Mouse (Mus musculus): ENCODE results near the gene Ip6k3.

The Ip6k3 gene

DNA sequence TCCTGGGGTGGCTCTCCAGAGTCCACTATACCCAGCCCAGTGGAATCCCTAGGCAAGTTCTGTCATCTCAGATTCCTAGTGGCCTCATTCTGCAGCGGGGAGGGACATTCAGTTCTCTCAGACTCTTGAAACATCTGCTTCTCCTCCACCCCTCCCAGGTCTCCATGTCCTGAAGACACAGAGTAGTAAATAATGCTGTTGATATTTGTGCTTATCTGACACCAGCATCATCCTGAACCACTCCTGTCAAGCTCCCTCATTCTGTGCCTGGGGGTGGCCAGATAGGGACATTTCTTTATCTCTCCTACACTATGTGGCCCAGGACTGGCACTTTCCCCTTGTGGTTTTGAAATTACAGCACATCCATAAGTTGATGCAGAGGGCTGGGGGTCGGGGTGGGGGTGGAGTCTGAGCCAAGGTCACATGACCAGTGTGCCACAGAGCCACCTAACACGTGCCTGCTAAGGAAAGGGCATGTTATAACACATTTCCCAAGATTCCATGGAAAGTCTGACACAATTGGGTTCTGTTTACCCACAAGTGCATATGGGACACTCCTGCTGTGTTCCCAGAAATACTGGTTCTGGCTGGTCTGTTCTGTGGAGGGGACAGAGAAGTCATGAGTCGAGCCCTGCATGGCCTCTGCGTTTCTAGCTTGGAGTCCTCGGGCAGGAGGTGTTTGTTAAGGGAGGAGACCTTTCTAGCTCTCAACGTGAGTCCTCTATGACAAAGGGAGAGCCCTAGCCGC is 14.4 kb downstream of the Ip6k3 start:
- peak; percentile 83 for DNase-seq (ENCODE audit: low read depth, low spot score)

DNA sequence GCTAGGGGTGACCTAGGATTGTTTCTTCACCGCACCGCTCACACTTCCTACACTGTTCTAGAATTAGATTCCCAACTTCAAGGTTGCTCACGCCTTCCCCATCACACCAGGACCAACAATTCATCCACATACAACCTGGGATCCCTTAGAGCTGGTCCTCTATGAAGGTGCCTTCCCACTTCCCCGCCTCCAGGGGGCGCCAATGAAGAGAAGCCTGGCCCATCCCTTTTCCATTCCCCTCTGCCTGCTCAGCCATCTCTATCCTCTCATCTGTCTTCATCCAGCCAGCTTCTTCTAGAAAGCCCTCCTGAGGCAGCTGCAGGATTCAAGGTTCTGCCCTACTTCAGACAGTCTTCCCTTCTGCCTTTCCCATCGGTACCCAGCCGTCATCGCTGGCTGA is 16.2 kb downstream of the Ip6k3 start:
- no peak for DNase-seq (ENCODE audit: low read depth, low spot score)

DNA sequence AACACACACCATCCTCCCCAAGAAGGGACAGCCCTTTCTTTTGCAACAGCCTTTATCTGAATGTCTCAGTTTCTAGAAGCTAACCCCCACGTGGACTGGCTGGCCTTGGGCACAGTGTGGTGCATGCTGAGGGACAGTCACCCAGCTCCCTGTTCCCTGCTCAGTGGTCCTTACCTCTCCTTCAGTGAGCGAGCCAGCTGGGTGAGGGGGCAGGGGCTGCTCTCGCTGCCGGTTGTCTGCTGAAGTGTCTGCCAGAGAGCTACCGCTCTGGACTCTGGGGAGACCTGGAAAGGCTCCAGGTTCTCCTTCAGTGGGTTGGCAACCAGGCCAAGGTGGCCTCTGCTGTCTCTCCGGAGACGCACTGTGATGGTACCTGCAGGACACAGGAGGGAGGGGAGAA is 16.7 kb downstream of the Ip6k3 start:
- no peak for DNase-seq (ENCODE audit: low read depth, low spot score)

DNA sequence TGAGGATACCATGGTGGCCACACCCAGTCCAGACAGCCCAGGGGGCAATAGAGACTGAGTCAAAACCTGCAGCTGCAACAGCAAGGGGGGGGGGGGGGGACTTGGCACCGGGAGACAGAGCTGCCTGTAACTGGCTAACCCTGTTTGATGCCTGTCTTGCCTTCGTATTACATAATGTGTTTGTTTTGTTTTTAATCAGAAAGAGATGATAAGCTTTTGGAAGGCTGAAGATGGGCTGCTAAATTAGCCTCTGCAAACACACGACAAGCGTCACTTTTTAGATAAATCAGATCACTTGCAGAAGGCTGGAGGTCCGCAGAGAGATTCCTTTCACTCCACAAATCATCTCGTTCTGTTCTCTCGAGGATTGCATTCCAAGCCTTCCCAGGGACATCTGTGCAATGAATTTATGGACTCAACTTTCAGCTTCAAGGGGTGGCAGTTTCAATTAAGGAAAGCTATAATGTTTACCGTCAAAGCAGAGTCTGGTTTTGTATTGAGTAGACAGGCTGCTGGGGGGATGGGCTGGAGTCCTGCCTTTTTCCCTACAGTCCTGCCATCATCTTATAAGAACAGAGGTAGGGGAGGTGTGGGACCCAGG is 21.2 kb downstream of the Ip6k3 start:
- DNase-seq (ENCODE audit: low read depth, low spot score), result no peak

DNA sequence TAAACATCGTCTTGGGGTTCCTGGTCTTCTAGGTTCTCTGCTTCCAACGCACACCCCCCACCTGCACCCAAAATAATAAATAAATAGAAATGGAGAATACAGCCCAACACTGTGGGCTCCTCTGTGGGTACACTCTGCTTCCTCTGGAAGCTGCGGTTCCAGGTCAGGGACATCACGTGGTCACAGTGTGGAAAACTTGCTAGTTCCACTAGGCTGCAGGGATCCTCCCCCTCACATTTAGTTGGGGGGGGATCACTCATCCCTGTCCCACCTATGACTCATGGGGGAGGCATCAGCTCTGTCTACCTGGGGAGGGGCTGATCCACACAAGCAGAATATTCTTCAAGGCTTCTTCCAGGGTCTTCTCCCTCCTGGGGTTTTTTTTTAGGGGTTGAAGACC is 23.4 kb downstream of the Ip6k3 start:
- no peak for DNase-seq (ENCODE audit: low read depth, low spot score)

DNA sequence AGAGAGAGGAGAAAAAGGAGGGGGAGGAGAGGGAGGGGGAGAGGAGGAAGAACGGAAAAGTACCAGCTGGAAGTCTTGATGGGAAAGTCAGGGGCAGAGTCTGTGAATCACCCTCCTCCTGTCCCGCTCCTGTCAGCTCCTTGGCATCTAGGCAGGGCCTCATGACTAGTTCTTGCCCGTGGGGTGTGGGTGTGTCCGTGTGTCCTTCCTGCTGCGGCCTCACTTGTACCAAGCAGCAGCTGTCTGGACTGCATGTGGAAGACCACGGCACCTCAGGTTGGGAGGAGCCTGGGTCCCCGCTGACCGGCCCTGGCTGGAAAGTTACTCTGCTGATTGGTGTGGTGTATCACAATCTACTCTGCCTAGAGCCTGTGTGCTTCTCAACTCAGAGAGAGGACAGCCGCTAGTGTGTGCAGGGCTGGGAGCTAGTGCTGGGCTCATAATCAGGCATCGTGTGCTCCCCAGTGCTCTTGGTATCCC is 25.6 kb downstream of the Ip6k3 start:
- DNase-seq (ENCODE audit: low read depth, low spot score), result peak; percentile 89

DNA sequence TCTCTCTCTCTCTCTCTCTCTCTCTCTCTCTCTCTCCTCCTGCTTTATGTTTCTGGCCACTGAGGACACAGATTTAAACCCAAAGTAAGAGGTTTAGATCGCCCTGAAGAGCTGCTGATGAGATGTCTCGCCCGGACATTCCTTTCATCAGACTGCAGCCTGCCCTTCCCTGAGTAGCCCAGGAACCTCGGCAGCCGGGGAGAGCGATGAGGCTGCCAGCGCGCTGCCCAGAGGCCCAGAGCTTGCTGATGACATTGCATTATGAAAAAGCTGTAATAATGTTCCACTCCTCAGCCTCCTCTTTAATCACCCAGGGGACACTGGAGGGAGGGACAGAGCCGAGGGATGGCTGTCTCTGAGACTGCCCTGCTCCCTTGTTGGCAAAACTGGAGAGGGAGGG is 27.3 kb downstream of the Ip6k3 start:
- DNase-seq (ENCODE audit: low read depth, low spot score), result peak; percentile 48

DNA sequence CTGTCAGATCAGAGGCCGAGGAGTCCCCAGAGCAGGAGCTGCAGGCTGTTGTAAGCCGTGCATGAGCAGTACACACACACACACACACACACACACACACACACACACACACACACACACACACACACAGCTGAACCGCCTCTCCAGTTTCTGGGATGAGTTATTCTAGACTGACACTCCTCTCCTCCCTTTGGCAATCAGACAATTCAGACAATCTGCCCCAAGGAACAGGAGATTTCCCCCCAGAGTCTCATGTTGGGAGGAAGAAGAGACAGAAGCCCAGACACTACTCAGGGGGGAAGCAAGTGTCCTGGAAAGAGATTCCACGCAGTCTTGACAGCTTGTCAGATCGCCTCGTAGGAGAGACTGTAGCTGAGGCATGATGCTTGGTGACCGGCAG is 28.3 kb downstream of the Ip6k3 start:
- DNase-seq (ENCODE audit: low read depth, low spot score), result peak; percentile 66

DNA sequence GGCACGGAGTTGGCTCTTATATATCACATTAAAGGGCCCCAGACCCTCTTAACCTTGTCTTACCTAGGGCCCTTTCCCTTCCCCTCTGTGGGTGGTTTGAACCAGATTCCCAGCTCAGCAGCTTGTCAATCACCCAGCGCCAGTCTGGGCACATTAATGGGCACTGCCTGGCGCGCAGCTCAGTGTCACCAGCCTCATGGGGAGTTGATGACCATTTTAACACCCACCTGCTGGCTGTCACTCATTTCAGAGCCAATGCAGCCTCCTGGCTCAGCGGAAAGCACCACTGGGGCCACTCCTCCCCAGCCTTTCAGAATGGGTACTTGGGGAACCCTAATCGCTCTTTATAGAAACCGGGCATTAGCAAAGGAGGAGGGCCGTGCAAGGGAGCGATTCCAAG is 29.2 kb downstream of the Ip6k3 start:
- DNase-seq (ENCODE audit: low read depth, low spot score), result peak; percentile 94

DNA sequence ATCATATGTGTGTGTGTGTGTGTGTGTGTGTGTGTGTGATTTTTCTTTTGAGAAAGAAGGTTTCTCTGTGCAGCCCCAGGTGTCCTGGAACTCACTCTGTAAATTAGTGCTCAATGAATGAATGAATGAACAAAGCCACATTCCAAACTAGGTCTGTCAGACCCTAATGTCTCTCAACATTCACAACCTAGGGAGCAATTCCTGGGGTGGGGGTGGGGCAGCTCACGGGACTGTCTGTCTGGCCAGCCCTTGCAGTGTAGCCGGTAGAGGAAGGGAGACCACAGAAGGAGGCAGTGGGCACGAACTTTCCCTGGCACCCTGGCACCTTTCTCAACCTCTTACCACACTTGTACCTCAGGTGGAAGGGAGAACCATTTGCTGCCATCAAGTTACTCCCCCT is 32.9 kb downstream of the Ip6k3 start:
- DNase-seq (ENCODE audit: low read depth, low spot score), result no peak

DNA sequence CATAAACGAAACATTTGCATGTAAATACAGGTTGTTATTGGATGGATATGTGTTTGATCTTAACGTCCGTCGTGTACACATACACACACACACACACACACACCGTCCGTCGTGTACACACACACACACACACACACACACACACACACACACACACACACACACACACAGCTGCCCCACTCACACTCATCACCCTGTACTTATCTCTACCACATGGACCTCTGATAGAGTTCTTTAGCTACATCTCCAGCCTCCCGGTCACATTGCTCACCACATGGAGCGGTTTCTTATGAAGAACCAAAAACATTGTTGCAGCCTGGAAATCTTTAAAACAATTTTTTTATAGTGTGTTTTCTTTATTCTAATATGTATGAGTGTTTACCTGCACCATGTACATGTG is 33.4 kb downstream of the Ip6k3 start:
- DNase-seq (ENCODE audit: low read depth, low spot score), result no peak

DNA sequence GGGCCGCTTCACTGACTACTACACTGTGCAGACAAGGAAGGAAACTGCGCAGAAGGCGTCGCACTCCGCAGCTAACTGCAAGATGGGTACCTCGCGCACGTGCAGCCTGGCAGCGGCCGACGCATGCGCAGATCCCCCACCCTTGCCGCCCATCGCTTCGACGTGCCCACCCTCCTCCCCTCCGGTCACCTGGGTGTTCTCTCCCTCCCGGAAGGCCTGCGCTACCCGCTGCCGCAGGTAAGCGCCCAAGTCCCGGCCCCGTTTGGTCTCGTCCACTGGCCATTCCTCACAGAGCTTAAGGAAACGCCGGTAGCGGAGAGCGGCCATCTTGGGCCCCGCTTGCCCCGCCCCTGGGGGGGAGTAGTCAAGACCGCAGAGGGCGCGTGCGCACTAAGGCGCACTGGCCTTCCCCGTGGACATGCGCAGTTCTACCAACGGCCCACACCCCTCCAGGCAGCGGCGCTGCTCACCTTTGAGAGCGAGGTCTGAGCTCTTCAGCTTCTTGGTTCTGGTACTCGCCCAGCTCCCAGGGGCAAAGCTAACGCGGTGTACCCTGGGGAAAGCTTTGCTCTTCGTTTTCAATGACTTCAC is 33.9 kb downstream of the Ip6k3 start, which contains the start of gene Uqcc2:
Uqcc2 (minus strand) TSS at position 366 of the 591 bp plus-strand sequence.
- DNase-seq (ENCODE audit: low read depth, low spot score), result peak; percentile 99

DNA sequence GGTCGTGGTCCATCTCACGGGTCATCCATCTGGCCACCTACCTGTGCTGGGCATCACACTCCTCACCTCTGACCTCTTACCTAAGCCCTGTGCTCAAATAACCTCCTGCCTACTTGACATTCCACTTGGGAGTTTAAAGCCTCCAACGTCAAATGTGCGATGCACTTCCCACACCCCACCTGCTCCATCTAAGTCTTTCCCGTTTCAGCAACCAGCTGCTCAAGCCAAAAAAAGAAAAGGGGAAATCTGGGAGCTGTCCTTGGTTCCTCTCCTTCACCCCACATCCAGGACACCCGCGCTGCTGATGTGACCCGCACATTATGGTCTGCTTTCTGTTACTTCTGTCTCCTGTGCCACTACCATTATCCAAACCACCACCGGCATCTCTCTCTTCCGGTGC is 35.4 kb downstream of the Ip6k3 start:
- no peak for DNase-seq (ENCODE audit: low read depth, low spot score)

DNA sequence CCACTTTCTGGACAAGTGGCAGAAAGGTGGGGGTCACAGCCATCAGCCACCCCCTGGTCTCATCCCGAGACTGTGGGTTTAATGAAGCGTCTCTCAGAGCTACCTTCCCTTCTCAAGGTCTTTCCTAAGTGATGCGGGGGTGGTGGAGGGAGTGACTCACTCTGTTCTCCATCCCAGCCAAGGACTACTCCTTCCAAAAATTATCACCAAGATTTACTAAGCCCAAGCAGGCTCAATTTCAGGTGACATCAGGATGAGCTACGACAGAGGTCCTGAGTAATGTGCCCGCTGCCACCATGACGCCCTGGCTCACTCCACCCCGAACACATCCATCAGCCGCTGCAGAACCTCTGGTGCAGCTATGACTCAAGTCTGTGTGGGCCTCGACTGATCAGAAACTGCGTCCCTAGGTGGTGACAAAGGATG is 36.3 kb downstream of the Ip6k3 start:
- no peak for DNase-seq (ENCODE audit: low read depth, low spot score)

DNA sequence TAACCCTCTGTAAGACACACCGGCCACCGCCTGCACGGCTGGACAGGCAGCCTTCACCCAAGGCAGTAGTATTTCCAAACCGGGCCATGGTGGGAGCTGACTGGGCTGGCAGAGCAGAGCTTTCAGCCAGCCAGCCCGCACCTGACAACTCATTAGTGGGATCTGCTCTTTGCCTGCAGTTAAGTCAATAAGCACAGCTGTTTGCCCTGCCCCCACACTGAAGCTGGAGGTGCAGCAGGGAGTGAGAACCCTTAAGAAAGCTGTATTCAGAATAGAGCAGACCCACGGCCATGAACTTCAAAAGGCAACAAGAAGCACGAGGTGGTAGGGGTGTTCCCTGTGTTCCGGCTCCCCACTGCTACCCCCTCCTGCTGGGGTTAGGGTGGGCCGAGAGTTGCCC is 37.3 kb downstream of the Ip6k3 start:
- DNase-seq (ENCODE audit: low read depth, low spot score), result no peak

DNA sequence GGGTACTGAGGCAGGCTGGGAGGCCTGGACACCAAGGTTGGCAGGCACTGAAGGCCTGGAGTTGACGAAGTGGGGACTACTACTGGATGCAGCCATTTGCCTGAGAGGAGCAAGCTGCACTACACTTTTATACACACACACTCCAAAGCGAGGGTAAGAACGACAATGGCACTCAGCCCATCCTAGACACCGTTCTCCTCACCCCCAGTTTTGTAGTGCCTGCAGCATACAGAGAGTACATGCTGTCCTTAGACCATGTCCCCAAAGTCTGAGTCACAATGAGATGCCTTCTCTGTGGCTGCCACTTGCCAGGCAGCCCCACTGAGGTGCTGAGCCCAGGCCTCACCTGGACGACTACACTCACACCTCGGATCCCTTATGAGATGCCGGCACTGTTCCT is 37.8 kb downstream of the Ip6k3 start:
- no peak for DNase-seq (ENCODE audit: low read depth, low spot score)

DNA sequence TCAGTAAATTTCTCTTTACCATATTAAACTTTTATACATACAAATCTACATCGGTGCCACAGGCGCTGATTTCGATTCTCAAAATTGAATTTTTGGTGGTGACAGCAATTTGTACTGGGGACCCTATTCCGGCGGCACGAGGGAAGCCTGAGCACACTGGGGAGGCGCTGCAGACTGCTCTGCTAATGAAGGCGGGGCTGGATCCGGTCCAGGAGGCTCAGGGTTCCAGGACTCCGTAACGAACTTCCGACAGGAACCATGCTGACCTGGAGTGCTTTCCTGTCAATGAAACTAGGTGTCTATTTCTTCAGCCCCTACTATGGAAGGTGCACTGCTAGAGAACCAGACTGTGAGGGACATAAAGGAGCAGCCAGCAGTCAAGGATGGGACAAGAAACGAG is 38.3 kb downstream of the Ip6k3 start:
- no peak for DNase-seq (ENCODE audit: low read depth, low spot score)

DNA sequence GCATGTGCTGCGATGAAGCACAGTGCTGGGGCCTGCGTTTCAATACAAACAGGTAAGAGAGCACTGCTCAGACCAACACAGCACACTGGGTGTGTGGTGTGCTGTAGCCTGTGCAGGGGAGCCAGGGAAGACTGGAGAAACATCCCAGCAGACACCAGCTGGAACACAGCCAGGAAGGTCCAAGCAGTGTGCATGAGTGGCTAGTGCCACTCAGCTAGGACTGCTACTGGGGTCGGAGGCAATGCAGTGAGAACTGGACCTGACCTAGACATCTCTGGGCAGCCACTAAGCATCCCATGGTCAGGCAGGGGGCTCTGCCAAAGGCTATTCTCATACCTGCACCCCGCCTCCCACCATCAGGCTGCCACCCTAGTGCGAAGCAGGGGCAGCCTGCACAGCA is 39.4 kb downstream of the Ip6k3 start:
- DNase-seq (ENCODE audit: low read depth, low spot score), result no peak

DNA sequence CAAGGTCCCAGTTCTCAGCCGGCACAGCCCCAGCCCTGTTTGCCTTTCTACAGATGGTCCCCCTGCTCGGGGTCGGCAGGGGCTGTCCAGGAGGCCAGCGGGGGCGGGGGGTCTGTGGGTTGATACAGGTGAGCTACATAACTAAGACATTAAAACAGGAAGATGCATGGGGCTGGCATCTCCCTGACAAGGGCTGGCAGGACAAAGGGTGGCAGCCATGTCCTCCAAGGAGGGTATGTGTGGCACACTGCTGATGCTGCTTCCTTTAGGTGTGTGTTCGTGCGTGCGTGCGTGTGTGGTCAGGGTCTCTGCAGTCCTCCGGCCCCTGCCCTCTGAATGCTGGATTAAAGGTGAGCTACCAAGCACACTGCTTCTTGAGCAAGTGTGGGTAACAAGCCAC is 40.6 kb downstream of the Ip6k3 start:
- DNase-seq (ENCODE audit: low read depth, low spot score), result no peak

DNA sequence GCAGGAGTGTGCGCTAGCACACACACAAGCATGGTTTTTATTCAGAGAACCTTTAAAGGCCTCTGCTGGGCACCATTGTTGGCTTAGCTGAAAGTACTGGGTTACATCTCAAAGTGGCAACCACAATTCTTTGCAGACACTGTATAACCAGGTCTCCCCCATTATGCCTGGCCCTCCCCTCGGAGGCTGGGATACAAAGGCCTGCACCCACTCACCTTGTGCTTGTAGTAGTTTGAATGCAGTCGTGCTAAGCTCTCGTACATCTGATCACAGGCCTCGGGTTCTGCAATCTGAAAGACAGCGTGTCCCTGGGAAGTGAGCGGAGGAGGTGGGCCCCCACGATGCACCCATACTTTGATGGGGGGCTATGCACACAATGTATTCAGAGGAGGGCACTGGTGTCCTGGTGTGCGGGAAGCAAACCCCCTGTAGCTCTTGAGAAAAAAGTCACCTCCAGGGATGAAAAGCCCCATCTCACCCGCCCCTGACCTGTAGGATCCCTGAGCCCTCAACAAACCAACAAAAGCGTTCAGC is 41.9 kb downstream of the Ip6k3 start:
- no peak for DNase-seq (ENCODE audit: low read depth, low spot score)

DNA sequence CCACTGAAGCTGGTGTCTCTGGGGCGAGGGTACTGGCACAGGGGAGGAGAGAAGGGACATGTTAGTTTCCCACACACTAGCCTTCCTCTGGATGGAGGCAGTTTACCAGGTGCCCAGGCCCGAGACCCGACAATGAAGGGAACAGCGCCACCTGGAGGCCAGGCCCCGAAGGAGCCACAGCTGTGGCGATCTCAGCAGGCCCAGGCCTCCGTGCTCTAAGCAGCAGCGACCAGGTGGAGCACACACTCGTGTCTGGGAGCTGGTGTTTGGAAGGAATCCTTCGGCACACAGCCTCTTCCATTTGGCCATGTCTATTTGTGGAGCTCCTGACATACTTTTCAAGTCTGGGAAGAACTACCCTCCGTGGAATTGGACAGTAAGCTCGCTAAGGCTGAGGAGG is 42.4 kb downstream of the Ip6k3 start:
- DNase-seq (ENCODE audit: low read depth, low spot score), result peak; percentile 43

DNA sequence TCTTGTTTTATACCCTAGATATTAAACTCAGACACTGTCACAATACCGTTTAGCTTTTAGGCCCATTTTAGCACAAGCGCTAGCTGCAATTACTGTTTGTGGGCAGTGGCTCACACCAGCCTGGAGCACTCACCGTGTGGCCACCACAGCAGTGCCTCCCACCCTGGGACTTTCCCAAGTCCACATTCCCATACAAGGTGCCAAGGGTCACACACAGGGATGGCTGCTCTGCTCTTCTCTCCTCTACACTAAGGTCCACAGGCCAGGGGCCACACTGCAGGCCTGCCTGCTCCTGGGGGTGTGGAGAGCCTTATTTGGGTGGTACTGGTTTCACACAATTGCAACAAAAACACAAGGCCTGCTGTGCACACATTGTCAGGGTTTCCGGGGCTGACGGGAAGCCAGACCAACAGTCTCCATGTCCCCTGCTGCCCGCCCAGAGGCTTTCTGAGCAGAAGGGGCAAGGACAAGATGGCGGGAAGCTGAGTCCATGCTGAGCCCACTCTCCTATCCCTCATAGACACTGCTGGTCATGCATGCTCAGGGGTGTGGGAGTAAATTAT is 43.7 kb downstream of the Ip6k3 start:
- no peak for DNase-seq (ENCODE audit: low read depth, low spot score)

All from skeletal muscle tissue, adult 2 months (tissue).